Mouse (Mus musculus) cerebellum, postnatal 14 days (tissue): ENCODE measurements around the gene Srrt.
"Not testable (repeated sequence)": the region's sequence is repeated elsewhere in the genome, so short reads cannot be mapped to it uniquely, and the experiment has no call there.

Experiments
- DNase-seq, 2 experiments: peaks; one replicate each; pipeline ENCODE4 v3.0.0; 2021; ENCODE audit warnings: mixed read lengths in 2 of 2

The Srrt gene

GRCm38 (mm10) chr5:137295712-137296111 is 11.8 kb downstream of the Srrt start:
- no peak for DNase-seq

GRCm38 (mm10) chr5:137295296-137295695 is 12.2 kb downstream of the Srrt start:
- DNase-seq, result no peak

GRCm38 (mm10) chr5:137294744-137295093 is 12.8 kb downstream of the Srrt start:
- no peak for DNase-seq

- peak; percentile 97 to 98 for DNase-seq
Observed at GRCm38 (mm10) chr5:137293839-137294743, 13.4 kb downstream of the Srrt start, which contains the start of gene Ufsp1. Ufsp1 (plus strand) TSS chr5:137294629.

- peak; percentile 76 to 78 for DNase-seq
Observed at GRCm38 (mm10) chr5:137293282-137293681, 14.2 kb downstream of the Srrt start.

- no peak for DNase-seq
Observed at GRCm38 (mm10) chr5:137291381-137291926, 16.0 kb downstream of the Srrt start.

- peak; percentile 70 to 78 for DNase-seq
Observed at GRCm38 (mm10) chr5:137290677-137291076, 16.8 kb downstream of the Srrt start.

GRCm38 (mm10) chr5:137289591-137290365 is 17.7 kb downstream of the Srrt start:
- peak in 1 of 2 experiments; percentile 18 for DNase-seq

GRCm38 (mm10) chr5:137288999-137289470 is 18.4 kb downstream of the Srrt start:
- DNase-seq, result peak; percentile 79 to 88

DNA sequence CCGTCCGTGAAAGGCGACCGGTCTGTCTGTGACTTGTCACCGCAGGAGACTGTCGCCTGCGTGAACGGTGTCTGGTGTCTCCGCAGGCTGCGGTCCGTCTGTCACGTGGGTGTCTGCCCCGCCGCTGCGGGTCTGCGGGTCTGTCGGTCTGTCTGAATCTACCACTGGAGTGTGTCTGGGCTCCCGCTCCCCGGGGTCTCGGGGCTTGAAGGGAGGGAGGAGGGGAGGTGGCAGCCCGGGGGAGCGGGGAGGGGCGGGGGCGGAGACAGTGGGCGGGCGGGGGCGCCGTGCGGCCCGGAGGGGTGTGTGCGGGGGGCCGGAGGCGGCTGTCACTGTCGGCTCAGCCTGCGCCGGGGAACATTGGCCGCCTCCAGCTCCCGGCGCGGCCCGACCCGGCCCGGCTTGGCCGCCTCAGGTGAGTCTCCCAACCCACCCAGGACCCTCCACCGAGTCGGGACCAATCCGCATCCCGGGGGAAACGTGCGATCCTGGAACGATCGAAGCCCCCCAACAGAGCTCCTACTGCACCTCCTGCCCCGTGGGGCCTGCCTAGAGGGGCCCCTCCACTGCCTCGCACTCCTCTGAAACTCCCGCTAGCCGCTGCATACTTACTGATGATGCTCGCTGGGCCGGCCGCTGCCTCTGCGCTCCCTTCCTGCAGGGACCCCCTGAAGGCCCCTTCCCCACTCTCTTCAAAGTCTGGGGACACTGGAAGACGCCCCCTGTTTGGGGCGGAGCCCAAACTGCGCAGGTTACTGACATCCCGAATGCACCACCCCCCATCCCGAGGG is 19.3 kb downstream of the Srrt start:
- peak; percentile 72 to 76 for DNase-seq

GRCm38 (mm10) chr5:137287032-137287952 is 20.2 kb downstream of the Srrt start, which contains the start of gene Ache:
Ache (plus strand) TSS chr5:137287519.
- peak; percentile 88 to 89 for DNase-seq

DNA sequence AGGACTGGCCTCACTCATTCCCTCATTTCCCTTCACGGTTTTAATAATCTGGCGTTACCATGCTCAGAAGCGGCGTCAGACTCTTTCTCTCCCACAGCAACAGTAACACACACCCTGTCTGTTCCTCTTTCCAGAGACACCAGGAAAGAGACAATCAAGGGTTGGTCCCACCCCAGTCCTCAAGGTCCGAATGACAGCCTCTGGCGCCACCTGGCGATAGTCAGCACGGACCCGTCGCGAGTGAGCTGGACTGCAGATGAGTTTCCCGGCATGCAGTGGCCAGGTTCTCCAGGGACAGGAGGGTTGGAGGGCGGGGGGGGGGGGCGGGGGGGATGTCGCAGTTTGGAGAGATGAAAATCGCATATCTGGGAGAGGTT is 20.8 kb downstream of the Srrt start:
- DNase-seq, result peak; percentile 96 to 98

- no peak for DNase-seq
Observed at GRCm38 (mm10) chr5:137285986-137286385, 21.5 kb downstream of the Srrt start.

- DNase-seq, result peak; percentile 69 to 91
Observed at GRCm38 (mm10) chr5:137285045-137285444, 22.4 kb downstream of the Srrt start.

DNA sequence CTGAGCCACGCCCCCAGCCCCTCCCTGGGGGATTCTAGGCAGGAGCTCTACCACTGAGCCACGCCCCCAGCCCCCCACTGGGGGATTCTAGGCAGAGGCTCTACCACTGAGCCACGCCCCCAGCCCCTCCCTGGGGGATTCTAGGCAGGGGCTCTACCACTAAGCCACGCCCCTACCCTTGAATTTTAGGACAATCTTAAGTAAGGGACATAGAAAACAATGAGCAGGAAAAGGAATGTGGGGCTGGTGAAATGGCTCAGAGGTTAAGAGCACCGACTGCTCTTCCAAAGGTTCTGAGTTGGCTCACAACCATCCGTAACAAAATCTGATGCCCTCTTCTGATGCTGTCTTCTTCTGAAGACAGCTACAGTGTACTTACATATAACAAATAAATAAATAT is 23.1 kb downstream of the Srrt start:
- DNase-seq, result not testable (repeated sequence)

DNA sequence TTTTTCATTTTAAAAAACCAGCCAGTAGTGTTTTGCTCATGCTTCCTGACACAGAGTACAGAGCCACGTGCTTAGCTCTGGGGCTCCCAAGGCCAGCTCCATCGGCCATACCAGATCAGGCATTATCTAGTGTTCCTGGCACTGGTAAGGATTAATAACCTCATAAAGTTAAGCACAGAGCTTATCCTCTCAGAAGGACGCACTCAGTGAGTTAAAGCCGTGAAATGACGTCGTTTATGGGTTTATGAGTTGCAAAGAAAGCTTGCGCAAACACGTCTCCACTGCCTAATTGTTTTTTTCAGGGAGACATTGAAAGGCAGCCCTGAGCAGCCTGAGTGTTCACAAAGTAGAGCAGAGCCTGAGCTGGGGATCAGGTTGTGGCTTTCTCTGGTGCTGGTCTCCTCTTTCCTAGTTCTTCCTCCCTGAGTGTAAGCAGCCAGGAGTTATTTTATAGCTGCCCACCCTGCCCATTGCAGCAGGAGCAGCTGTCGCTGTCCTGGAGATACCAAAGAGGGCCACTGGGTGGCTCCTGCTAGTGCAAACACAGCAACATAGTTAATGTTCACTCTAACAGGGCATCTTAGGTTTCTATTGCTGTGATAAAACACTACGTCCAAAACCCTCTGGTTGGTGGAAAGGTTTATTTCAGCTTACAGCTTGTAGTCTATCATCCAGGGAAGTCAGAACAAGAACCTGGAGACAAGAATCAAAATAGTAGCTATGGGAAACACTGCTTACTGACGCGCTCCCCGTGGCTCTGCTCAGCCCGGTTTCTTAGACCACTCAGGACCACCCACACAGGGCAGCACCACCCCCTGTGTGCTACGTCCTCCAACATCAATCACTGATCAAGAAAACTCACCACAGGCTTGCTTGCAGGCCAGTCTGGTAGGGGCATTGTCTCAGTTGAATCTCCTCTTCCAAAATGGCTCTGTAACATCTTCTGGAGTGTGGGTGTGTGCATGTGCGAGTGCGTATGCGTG is 29.8 kb downstream of the Srrt start:
- DNase-seq, result no peak

- no peak for DNase-seq
Observed at GRCm38 (mm10) chr5:137268131-137268910, 39.2 kb downstream of the Srrt start.

DNA sequence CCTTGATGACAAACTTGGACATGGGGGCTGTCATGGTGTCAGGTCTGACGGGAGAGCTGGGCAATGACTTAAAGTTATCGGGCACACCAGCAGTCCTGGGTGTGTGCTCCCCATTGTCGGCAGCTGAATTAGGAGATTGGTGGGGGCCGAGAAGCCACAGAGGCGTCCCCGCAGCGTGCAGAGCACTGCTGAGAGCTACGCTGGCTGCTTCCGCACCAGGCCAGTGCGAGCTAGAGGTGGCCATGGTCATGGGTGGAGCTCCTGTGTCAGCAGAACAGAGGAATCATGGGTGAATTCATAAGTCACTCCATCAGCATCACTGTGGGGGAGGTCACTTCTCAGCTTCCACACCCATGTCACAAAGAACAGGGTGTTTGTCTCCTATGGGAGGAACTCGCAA is 42.7 kb downstream of the Srrt start:
- DNase-seq, result no peak
